Mouse (Mus musculus) intestine, postnatal 0 days (tissue): ENCODE results near the gene Ccdc162. TPM values are rescaled to one million over a fixed set of nuclear protein-coding genes. Genes with fewer than 3 reads are reported as not detected.

ENCODE experiments used
- ATAC-seq: fragments of 200-750 bp; cut with Nextera tagmentation; 2 replicates; pipeline ENCODE4 v1.8.0; 2017; ENCODE audit warnings: mild to moderate bottlenecking, moderate TSS enrichment, moderate library complexity
- H3K27ac ChIP-seq: fragments of 300-500 bp; sonication (generic); 2 replicates; pipeline ENCODE4 v1.5.1; 2014; ENCODE audit warnings: mild to moderate bottlenecking, low read depth, low read length, moderate library complexity
- H3K27me3 ChIP-seq: fragments of 300-500 bp; sonication (generic); replicated peaks from 2 replicates; pipeline ENCODE4 v1.6.1; 2014; ENCODE audit warnings: low read length, mixed read lengths; ENCODE audit not compliant: control insufficient read depth, insufficient read depth
- H3K36me3 ChIP-seq: fragments of 300-500 bp; sonication (generic); 2 replicates; pipeline ENCODE4 v1.6.1; 2014; ENCODE audit warnings: mild to moderate bottlenecking, moderate library complexity; ENCODE audit not compliant: control insufficient read depth, insufficient read depth
- H3K4me1 ChIP-seq: fragments of 300-500 bp; sonication (generic); replicated peaks from 2 replicates; pipeline ENCODE4 v1.6.1; 2014; ENCODE audit warnings: antibody characterized with exemption, low read length, mixed read lengths; ENCODE audit not compliant: control insufficient read depth, insufficient read depth
- H3K4me2 ChIP-seq: fragments of 300-500 bp; sonication (generic); replicated peaks from 2 replicates; pipeline ENCODE4 v1.6.1; 2014; ENCODE audit warnings: low read depth, mild to moderate bottlenecking, moderate library complexity
- H3K4me3 ChIP-seq: fragments of 300-500 bp; sonication (generic); 2 replicates; pipeline ENCODE4 v1.5.1; 2014; ENCODE audit warnings: low read depth, low read length
- H3K9ac ChIP-seq: fragments of 300-500 bp; sonication (generic); 2 replicates; pipeline ENCODE4 v1.6.1; 2014; ENCODE audit warnings: mild to moderate bottlenecking, low read depth, low read length
- H3K9me3 ChIP-seq: fragments of 300-500 bp; sonication (generic); 2 replicates; pipeline ENCODE4 v1.6.1; 2016; ENCODE audit warnings: mixed run types; ENCODE audit not compliant: control insufficient read depth
- CTCF ChIP-seq: sonication (generic); IDR thresholded peaks from 2 replicates; pipeline ENCODE4 v1.5.1; 2016; ENCODE audit warnings: low read depth, mild to moderate bottlenecking, control low read depth, antibody characterized with exemption, moderate library complexity
- WGBS: fragments of 180-500 bp; shearing (Covaris S2); extraction: QIAGEN DNeasy Blood & Tissue Kit; methylation state at CpG from one replicate; pipeline ENCODE4 v1.1.7; 2014; 5-methylcytosine and 5-hydroxymethylcytosine counted together
- polyA plus RNA-seq: library from polyadenylated mRNA; unstranded; fragments of >200 nt; fragmentation: Nextera tagmentation; extraction: Ambion mirVana; gene quantifications from 2 replicates; pipeline ENCODE4 v1.2.1, GENCODE M21; 2015

Gene Ccdc162
- polyA plus RNA-seq, 1 experiment from 2014 or later, result 8.3 TPM

DNA sequence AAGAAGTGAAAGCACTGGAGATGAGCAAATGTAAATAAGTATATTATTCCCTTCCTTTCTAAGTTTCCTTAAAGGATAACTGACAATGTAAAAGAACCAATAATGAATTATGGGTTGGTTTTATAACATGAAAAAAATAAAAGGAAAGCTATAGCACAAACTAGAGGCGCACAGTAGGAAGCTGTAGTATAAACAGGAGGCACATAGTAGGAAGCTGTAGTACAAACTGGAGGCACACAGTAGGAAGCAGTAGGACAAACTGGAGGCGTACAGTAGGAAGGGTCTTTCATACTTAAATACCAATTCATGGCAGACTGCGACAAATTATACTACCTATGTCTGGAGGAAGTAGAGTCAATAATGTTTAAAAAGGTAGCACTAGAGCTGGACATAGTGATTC, 16.8 kb upstream of the Ccdc162 start:
- ATAC-seq, result no peak
- no peaks in the 10 kb centered on the region for H3K4me1 ChIP-seq
- peaks cover 4% of the 10 kb centered on the region; the same call in 1 of the 2 replicates for H3K36me3 ChIP-seq
- H3K9ac ChIP-seq, result no peak overlapping the region
- H3K9me3 ChIP-seq, result no peaks in the 10 kb centered on the region
- no peak overlapping the region for H3K27ac ChIP-seq
- no peak overlapping the region for H3K4me3 ChIP-seq
- H3K27me3 ChIP-seq, result no peaks in the 10 kb centered on the region
- 97% methylated on average over 3 of the region's 3 CpGs for WGBS
- no peak for TF ChIP-seq CTCF
- H3K4me2 ChIP-seq, result no peak overlapping the region

DNA sequence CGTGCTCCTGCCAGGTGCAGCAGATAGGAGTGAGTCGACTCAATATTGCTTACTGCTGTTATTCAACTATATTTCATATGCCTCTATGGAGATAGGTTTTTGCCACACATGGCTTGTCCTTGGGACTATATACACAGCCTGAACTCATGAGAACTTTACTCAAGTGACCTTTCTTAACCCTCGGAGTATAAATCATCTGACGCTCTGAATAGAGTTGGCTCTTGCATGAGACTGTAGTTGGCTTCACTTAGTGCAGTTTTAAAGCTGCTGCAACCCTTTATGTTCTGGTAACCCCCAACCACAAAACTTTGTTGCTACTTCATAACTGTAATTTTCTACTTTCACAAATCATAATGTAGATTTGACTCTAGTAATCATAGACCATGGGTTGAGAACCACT, 15.5 kb upstream of the Ccdc162 start:
- H3K4me2 ChIP-seq, result no peak overlapping the region
- H3K9me3 ChIP-seq, result no peaks in the 10 kb centered on the region
- no peak for TF ChIP-seq CTCF
- WGBS, result 87% methylated on average over 4 of the region's 4 CpGs
- H3K4me3 ChIP-seq, result no peak overlapping the region
- H3K27me3 ChIP-seq, result no peaks in the 10 kb centered on the region
- no peak for ATAC-seq
- H3K36me3 ChIP-seq, result 0 out of 2 replicates have a peak, but pooled peaks cover 8% of the 10 kb centered on the region
- no peak overlapping the region for H3K9ac ChIP-seq
- H3K4me1 ChIP-seq, result no peaks in the 10 kb centered on the region
- H3K27ac ChIP-seq, result no peak overlapping the region

DNA sequence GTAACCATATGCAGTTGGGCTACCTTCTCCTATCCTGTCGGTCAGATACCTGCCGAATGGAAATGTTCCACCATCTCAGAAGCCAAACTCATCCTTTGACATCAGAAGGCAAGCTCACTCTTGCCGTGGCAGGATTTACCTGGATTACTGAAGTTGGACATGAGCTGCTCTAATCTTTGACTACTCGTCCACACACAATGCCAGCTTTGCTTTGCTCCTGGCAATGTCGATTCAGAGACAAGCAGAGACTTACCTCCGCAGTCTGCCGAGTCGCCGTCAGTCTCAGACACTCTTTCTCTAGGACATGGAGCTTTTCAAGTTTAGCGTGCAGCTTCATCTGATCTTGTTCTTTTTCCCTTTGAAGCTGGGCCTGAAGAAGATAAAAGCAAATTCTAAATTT, 14.3 kb upstream of the Ccdc162 start:
- Histone ChIP-seq H3K4me1 (no peaks in the 10 kb centered on the region), H3K4me2 (no peak overlapping the region), H3K36me3 (0 out of 2 replicates have a peak, but pooled peaks cover 8% of the 10 kb centered on the region), H3K9ac (no peak overlapping the region), H3K9me3 (no peaks in the 10 kb centered on the region), H3K27ac (no peak overlapping the region), H3K4me3 (no peak overlapping the region), H3K27me3 (no peaks in the 10 kb centered on the region)
- no peak for TF ChIP-seq CTCF
- ATAC-seq, result no peak
- WGBS, result 95% methylated on average over 10 of the region's 10 CpGs

DNA sequence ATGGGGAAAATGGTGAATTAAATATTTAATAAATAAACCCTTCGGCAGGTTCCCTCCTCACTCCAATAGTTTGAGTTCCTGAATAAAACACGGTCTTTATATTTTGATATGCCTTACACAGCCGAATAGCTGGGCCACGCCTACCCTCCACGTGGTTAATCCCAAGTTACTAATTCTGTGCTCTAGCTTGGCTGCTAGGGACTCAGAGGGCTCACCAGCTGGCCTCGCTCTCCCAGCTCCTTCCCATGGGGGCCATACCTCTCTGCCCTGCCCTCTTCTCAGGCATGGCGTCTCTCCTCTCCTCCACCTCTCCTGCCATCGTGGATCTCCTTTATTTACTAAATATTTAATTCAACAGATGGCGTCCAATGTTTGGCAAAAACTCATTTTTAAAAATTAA, 9.8 kb upstream of the Ccdc162 start:
- ATAC-seq, result no peak
- TF ChIP-seq CTCF, result no peak
- H3K9me3 ChIP-seq, result no peaks in the 10 kb centered on the region
- no peak overlapping the region for H3K9ac ChIP-seq
- H3K4me1 ChIP-seq, result no peaks in the 10 kb centered on the region
- no peak overlapping the region for H3K4me3 ChIP-seq
- WGBS, result 84% methylated on average over 9 of the region's 9 CpGs
- no peaks in the 10 kb centered on the region for H3K27me3 ChIP-seq
- no peak overlapping the region for H3K27ac ChIP-seq
- H3K4me2 ChIP-seq, result no peak overlapping the region
- H3K36me3 ChIP-seq, result peaks cover 8% of the 10 kb centered on the region; the same call in 1 of the 2 replicates

DNA sequence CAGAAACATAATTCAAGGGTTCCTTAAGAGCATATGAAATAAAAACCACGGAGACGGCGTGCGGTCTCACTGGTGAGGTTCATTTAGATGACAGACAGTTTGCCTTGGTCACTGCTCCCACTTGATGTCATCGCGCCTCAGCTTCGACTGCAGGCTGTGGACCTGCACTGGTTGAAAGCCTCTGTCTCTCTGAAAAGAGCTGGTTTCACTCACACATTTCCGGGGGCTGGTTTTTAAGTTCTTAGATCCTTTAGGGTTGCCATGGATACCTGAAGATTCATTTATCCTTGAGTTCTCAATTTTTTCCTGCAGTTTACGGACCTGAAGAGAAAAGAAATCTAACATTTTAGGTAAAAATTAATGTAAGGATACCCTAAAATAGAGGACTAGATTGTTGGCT, 3.2 kb upstream of the Ccdc162 start:
- Histone ChIP-seq H3K4me1 (no peaks in the 10 kb centered on the region), H3K9ac (no peak overlapping the region), H3K9me3 (no peaks in the 10 kb centered on the region), H3K27ac (no peak overlapping the region), H3K27me3 (no peaks in the 10 kb centered on the region), H3K36me3 (no peaks in the 10 kb centered on the region; the same call in 1 of the 2 replicates), H3K4me2 (no peak overlapping the region), H3K4me3 (no peak overlapping the region)
- no peak for TF ChIP-seq CTCF
- WGBS, result 78% methylated on average over 9 of the region's 9 CpGs
- ATAC-seq, result no peak

DNA sequence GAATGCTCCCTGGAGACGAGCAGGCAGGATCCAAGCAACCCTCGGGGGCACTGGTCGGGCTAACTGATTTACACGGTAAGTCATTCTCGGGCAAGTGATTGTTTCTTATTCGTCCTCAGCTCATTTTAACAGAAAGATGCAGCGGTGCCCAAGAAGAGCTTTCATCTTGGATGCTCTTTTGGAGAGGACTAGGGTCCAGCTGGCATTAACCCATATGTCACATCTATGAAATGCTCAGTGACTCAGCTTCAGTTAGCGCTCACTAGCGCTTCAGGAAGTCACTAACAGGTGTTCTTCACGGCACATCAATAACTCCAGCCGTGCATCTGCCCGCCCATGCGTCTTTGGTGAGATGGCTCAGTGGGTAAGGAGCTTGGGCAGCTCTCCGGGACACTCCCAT, 877 bp downstream of the Ccdc162 start:
- no peak overlapping the region for H3K4me2 ChIP-seq
- H3K27me3 ChIP-seq, result no peaks in the 10 kb centered on the region
- no peaks in the 10 kb centered on the region for H3K9me3 ChIP-seq
- no peak for TF ChIP-seq CTCF
- no peak overlapping the region for H3K4me3 ChIP-seq
- H3K9ac ChIP-seq, result no peak overlapping the region
- H3K27ac ChIP-seq, result no peak overlapping the region
- no peaks in the 10 kb centered on the region for H3K4me1 ChIP-seq
- ATAC-seq, result no peak
- no peaks in the 10 kb centered on the region for H3K36me3 ChIP-seq
- WGBS, result 95% methylated on average over 14 of the region's 14 CpGs

DNA sequence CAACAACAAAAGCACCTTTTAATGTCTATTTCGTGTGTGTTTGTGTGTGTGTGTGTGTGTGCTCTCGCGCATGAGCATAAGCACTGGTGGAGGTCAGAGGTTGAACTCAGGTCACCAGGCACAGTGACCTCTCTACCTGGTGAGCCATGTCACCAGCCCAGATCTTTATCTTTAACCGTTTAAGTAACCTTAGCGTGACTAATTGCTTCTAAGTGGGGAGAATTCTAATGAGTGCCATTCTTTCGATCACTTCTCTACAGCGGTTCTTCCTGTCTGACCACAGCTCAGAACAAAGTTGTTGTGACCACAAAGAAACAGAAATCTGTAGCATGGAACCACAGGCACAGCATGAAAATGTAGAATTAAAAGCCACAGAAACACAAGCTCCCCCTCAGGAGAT, 5.0 kb downstream of the Ccdc162 start:
- no peaks in the 10 kb centered on the region for H3K27me3 ChIP-seq
- H3K4me1 ChIP-seq, result no peaks in the 10 kb centered on the region
- H3K4me2 ChIP-seq, result no peak overlapping the region
- no peak overlapping the region for H3K27ac ChIP-seq
- ATAC-seq, result no peak
- H3K4me3 ChIP-seq, result no peak overlapping the region
- no peaks in the 10 kb centered on the region for H3K36me3 ChIP-seq
- H3K9ac ChIP-seq, result no peak overlapping the region
- H3K9me3 ChIP-seq, result no peaks in the 10 kb centered on the region
- 79% methylated on average over 7 of the region's 7 CpGs for WGBS
- TF ChIP-seq CTCF, result no peak
